In genomic region chr9:100546594-100546910, GRCm38 (mm10) we compare ENCODE assay signal across 7 mouse cellular contexts. TPM values are rescaled to one million over a fixed set of nuclear protein-coding genes. Genes with fewer than 3 reads are reported as not detected.
A peak's percentile ranks its signal among the peaks of the same experiment; 100 is the strongest.
DNase-seq lines count a peak whose midpoint lies in the region; ATAC-seq lines count a peak whose summit lies in the region.

No protein-coding gene starts in this region.

- H3K27ac ChIP-seq in hindbrain, embryonic 10.5 days = peak overlapping the region; percentile 96
- peak overlapping the region; percentile 47 for H3K27ac ChIP-seq in macrophage

- H3K36me3 ChIP-seq in hindbrain, embryonic 10.5 days = peaks cover 19% of the 10 kb centered on the region
- no peaks in the 10 kb centered on the region for H3K36me3 ChIP-seq in macrophage (ENCODE audit: inconsistent target)

- ATAC-seq in common myeloid progenitor, adult 5-6 weeks (replicated peaks; ENCODE audit: low read depth, poor library complexity, severe bottlenecking) = peak; percentile 45

- H3K4me1 ChIP-seq in hindbrain, embryonic 10.5 days (replicated peaks) = peaks cover 25% of the 10 kb centered on the region

- H3K27me3 ChIP-seq in hindbrain, embryonic 10.5 days (ENCODE audit: insufficient read depth, poor library complexity, severe bottlenecking) = no peaks in the 10 kb centered on the region

- peak overlapping the region; percentile 95 for H3K4me3 ChIP-seq in hindbrain, embryonic 10.5 days
- H3K4me3 ChIP-seq in macrophage (ENCODE audit: inconsistent target) = peak overlapping the region; percentile 75

- WGBS in hindbrain, embryonic 10.5 days = 15% methylated on average over 9 of the region's 9 CpGs
- 3% methylated on average over 9 of the region's 9 CpGs for WGBS in macrophage (ENCODE audit: missing documents)

- peak; percentile 16 to 31 for DNase-seq in kidney, postnatal 36 days
- DNase-seq in kidney, adult 18-20 months = no peak
- DNase-seq in hindbrain, embryonic 10.5 days (ENCODE audit: low spot score) = no peak
- no peak for DNase-seq in left cerebral cortex, adult 8-10 months (ENCODE audit: low spot score in 2 of 2)
- DNase-seq in gastrocnemius, adult 8-10 months (ENCODE audit: low spot score in 2 of 2) = no peak

- peaks cover 13% of the 10 kb centered on the region for H3K9me3 ChIP-seq in hindbrain, embryonic 10.5 days

- peaks cover 45% of the 10 kb centered on the region for H3K79me2 ChIP-seq in macrophage (ENCODE audit: inconsistent target)

RNA-seq across cellular contexts. Expression of gene Nck1, which starts 0.6 kb away (rescaled TPM):
- 22.9 and 39.1 TPM in 2 replicates for total RNA-seq in common myeloid progenitor, adult 5-6 weeks (2017)
- 56.0 and 62.1 TPM in 2 replicates for polyA plus RNA-seq in hindbrain, embryonic 10.5 days (2016; fragmentation: Nextera tagmentation; extraction: Ambion mirVana)
- total RNA-seq in macrophage (2018; cell fraction: chromatin; rRNA removed) = 100 to 1,000 TPM in 1 of 26 experiments, 10 to 100 TPM in 25; 18.8 to 126 (median 47.6) TPM
- 100 to 1,000 TPM in 1 of 26 experiments, 10 to 100 TPM in 25; 29.8 to 102 (median 38.8) TPM for total RNA-seq in macrophage (2018; cell fraction: cytosol; rRNA removed)
- 100 to 1,000 TPM in 1 of 26 experiments, 10 to 100 TPM in 25; 25.6 to 111 (median 60.5) TPM for total RNA-seq in macrophage (2018; cell fraction: nucleus; rRNA removed)
- polyA plus RNA-seq in macrophage (2018) = 31.2 to 47.4 TPM (median 39.3 TPM) in 3 replicates
- 10 to 100 TPM; 33.4 to 39.9 (median 36.4) TPM for total RNA-seq in left cerebral cortex, adult 8-10 months (2022)
- 10 to 100 TPM; 22.9 to 29.0 (median 26.6) TPM for total RNA-seq in gastrocnemius, adult 8-10 months (2022)

RNA-seq across cellular contexts. Expression of gene Slc35g2, which starts 24.3 kb away (rescaled TPM):
- total RNA-seq in common myeloid progenitor, adult 5-6 weeks (2017) = not detected in 2 replicates
- polyA plus RNA-seq in hindbrain, embryonic 10.5 days (2016; fragmentation: Nextera tagmentation; extraction: Ambion mirVana) = 5.2 and 7.4 TPM in 2 replicates
- total RNA-seq in macrophage (2018; cell fraction: chromatin; rRNA removed) = 1 to 10 TPM in 2 of 26 experiments, not detected in 24; 1.0 to 1.1 TPM
- total RNA-seq in macrophage (2018; cell fraction: cytosol; rRNA removed) = under 1 TPM in 13 of 26 experiments, not detected in 13; 0.07 to 0.86 (median 0.31) TPM
- 1 to 10 TPM in 1 of 26 experiments, under 1 TPM in 2, not detected in 23; 0.74 to 1.5 (median 0.86) TPM for total RNA-seq in macrophage (2018; cell fraction: nucleus; rRNA removed)
- polyA plus RNA-seq in macrophage (2018) = 0.37 TPM in 2 of 3 replicates, not detected in the other
- total RNA-seq in left cerebral cortex, adult 8-10 months (2022) = 10 to 100 TPM; 20.7 to 24.7 (median 22.1) TPM
- total RNA-seq in gastrocnemius, adult 8-10 months (2022) = under 1 TPM; 0.48 to 0.77 (median 0.51) TPM

RNA-seq across cellular contexts. Expression of gene Stag1, which starts 51.0 kb away (rescaled TPM):
- total RNA-seq in common myeloid progenitor, adult 5-6 weeks (2017) = 101 and 133 TPM in 2 replicates
- polyA plus RNA-seq in hindbrain, embryonic 10.5 days (2016; fragmentation: Nextera tagmentation; extraction: Ambion mirVana) = 40.6 and 58.0 TPM in 2 replicates
- 100 to 1,000 TPM; 199 to 302 (median 234) TPM for total RNA-seq in macrophage (2018; cell fraction: chromatin; rRNA removed)
- 10 to 100 TPM; 23.5 to 39.2 (median 30.4) TPM for total RNA-seq in macrophage (2018; cell fraction: cytosol; rRNA removed)
- 100 to 1,000 TPM in 13 of 26 experiments, 10 to 100 TPM in 13; 66.3 to 233 (median 108) TPM for total RNA-seq in macrophage (2018; cell fraction: nucleus; rRNA removed)
- polyA plus RNA-seq in macrophage (2018) = 18.0 to 41.6 TPM (median 28.5 TPM) in 3 replicates
- total RNA-seq in left cerebral cortex, adult 8-10 months (2022) = 10 to 100 TPM; 54.0 to 73.3 (median 67.2) TPM
- 10 to 100 TPM; 19.2 to 22.6 (median 20.8) TPM for total RNA-seq in gastrocnemius, adult 8-10 months (2022)

RNA-seq across cellular contexts. Expression of gene Il20rb, which starts 60.0 kb away (rescaled TPM):
- total RNA-seq in common myeloid progenitor, adult 5-6 weeks (2017) = 1.6 and 2.3 TPM in 2 replicates
- polyA plus RNA-seq in hindbrain, embryonic 10.5 days (2016; fragmentation: Nextera tagmentation; extraction: Ambion mirVana) = 1.1 and 1.6 TPM in 2 replicates
- total RNA-seq in macrophage (2018; cell fraction: chromatin; rRNA removed) = 10 to 100 TPM in 24 of 26 experiments, 1 to 10 TPM in 2; 8.4 to 22.7 (median 15.7) TPM
- 1 to 10 TPM in 25 of 26 experiments, under 1 TPM in 1; 0.83 to 2.6 (median 1.6) TPM for total RNA-seq in macrophage (2018; cell fraction: cytosol; rRNA removed)
- total RNA-seq in macrophage (2018; cell fraction: nucleus; rRNA removed) = 10 to 100 TPM in 14 of 26 experiments, 1 to 10 TPM in 12; 5.0 to 32.8 (median 10.6) TPM
- polyA plus RNA-seq in macrophage (2018) = 1.2 to 1.4 TPM (median 1.3 TPM) in 3 replicates
- under 1 TPM; 0.30 to 0.74 (median 0.48) TPM for total RNA-seq in left cerebral cortex, adult 8-10 months (2022)
- total RNA-seq in gastrocnemius, adult 8-10 months (2022) = 1 to 10 TPM in 2 of 4 experiments, under 1 TPM in 2; 0.82 to 2.8 (median 1.4) TPM

Comparison
In these comparisons a context has a peak if more than half of its experiments do, and no peak if none do; other contexts are left out.
1. DNase-seq: peak in kidney, postnatal 36 days (2 of 2); none in kidney, adult 18-20 months (single experiment), hindbrain, embryonic 10.5 days (single experiment), left cerebral cortex, adult 8-10 months (0 of 2) and gastrocnemius, adult 8-10 months (0 of 2).
2. RNA of gene Slc35g2, which starts 24.3 kb away (total RNA-seq): 20.7 to 24.7 TPM in left cerebral cortex, adult 8-10 months; 0.48 to 0.77 TPM in gastrocnemius, adult 8-10 months and not detected in common myeloid progenitor, adult 5-6 weeks; every median in the first group is over 10 times any median in the second.